ENCODE assay signal across 22 mouse cellular contexts in genomic region chr10:14358271-14358670, GRCm38 (mm10).
"Had no signal": no experiment of that assay in that cellular context is flagged by ENCODE, and none has a peak within 500 bp of the region (broad histone marks: within the 10 kb centered on the region; RNA-seq: fewer than 3 reads in every experiment).

No protein-coding gene starts in this region.

- H3K4me2 ChIP-seq: limb, embryonic 13.5 days; liver, embryonic 12.5 days; liver, embryonic 15.5 days; midbrain, embryonic 11.5 days had no signal

- ATAC-seq: liver, embryonic 12.5 days had no signal

- H3K36me3 ChIP-seq: limb, embryonic 10.5 days; limb, embryonic 13.5 days; liver, embryonic 12.5 days; liver, embryonic 15.5 days had no signal

- H3K9me3 ChIP-seq: limb, embryonic 10.5 days; limb, embryonic 13.5 days; liver, embryonic 12.5 days; liver, embryonic 15.5 days had no signal

- H3K9ac ChIP-seq: limb, embryonic 13.5 days; liver, embryonic 12.5 days; liver, embryonic 15.5 days had no signal

- DNase-seq: kidney, adult 2 months; kidney, postnatal 25 days; layer of hippocampus, adult 9-11 months; liver; lung, adult 18-20 months; lung, postnatal 14 days; lung, postnatal 4 days; midbrain, embryonic 14.5 days; right cerebral cortex, adult 18-20 months; right cerebral cortex, postnatal 14 days; right cerebral cortex, postnatal 4 days; thymus, adult 2 months; thymus, postnatal 14 days; thymus, postnatal 4 days had no signal

- H3K27ac ChIP-seq: kidney, postnatal 0 days; layer of hippocampus, adult 2 months; limb, embryonic 10.5 days; limb, embryonic 13.5 days; liver, embryonic 12.5 days; liver, embryonic 15.5 days; stomach, postnatal 0 days had no signal

- H3K4me1 ChIP-seq: limb, embryonic 10.5 days; limb, embryonic 13.5 days; liver, embryonic 12.5 days; liver, embryonic 15.5 days had no signal

- H3K27me3 ChIP-seq: limb, embryonic 13.5 days; liver, embryonic 12.5 days; liver, embryonic 15.5 days had no signal

- H3K4me3 ChIP-seq: layer of hippocampus, adult 2 months; limb, embryonic 10.5 days; limb, embryonic 13.5 days; liver, embryonic 12.5 days; liver, embryonic 15.5 days had no signal
